Mouse (Mus musculus): ENCODE measurements around the gene Myo1h. TPM values are rescaled to one million over a fixed set of nuclear protein-coding genes. Genes with fewer than 3 reads are reported as not detected.

The Myo1h gene
- polyA plus RNA-seq, 1 experiment, result 0.09 TPM

DNA sequence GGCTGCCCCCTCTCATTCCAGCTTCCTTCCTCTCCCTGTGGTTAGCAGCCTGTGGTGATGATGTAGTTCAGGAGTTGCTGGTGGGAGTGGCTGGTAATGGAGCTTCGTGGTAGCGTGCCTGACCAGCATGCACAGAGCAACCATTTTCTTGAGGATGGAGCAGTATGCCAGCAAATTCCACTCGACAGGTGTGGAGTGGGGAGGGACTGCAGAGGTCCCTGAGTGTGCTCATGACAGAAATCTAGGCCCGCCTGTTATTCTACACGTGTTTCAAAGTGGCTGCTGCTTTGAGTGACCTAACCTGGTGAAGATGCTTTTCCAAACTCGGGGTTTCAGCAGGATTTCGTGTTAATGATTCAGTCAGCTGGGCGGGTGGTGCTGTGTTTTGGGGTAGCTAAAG lies 95.5 kb downstream of the Myo1h start:
- WGBS, result 85% methylated on average over 8 of the region's 8 CpGs
- Histone ChIP-seq H3K4me3 (ENCODE audit: insufficient read depth, low read depth, low read length) (no peak overlapping the region), H3K4me1 (ENCODE audit: control insufficient read depth, insufficient read depth, low read length) (peaks cover 9% of the 10 kb centered on the region), H3K36me3 (ENCODE audit: control insufficient read depth, insufficient read depth, low read length) (no peaks in the 10 kb centered on the region; the same call in 1 of the 2 replicates), H3K27ac (ENCODE audit: insufficient read depth, low read depth, low read length) (no peak overlapping the region), H3K27me3 (replicated peaks; ENCODE audit: control insufficient read depth, insufficient read depth, low read length) (no peaks in the 10 kb centered on the region)
- DNase-seq, result no peak
- no peak for TF ChIP-seq POLR2A (IDR thresholded peaks at IDR 0.05; ENCODE audit: low read depth, low read length)
- no peak for TF ChIP-seq CTCF (conservative IDR thresholded peaks at IDR 0.05; ENCODE audit: insufficient read depth, insufficient read length, low read depth, low read length)

- Histone ChIP-seq H3K27me3 (replicated peaks; ENCODE audit: control insufficient read depth, insufficient read depth, low read length) (no peaks in the 10 kb centered on the region), H3K4me3 (ENCODE audit: insufficient read depth, low read depth, low read length) (no peak overlapping the region), H3K36me3 (ENCODE audit: control insufficient read depth, insufficient read depth, low read length) (no peaks in the 10 kb centered on the region), H3K4me1 (ENCODE audit: control insufficient read depth, insufficient read depth, low read length) (no peaks in the 10 kb centered on the region), H3K27ac (ENCODE audit: insufficient read depth, low read depth, low read length) (no peak overlapping the region)
- WGBS, result 53% methylated on average over 9 of the region's 9 CpGs
- no peak for DNase-seq
- no peak for TF ChIP-seq POLR2A (IDR thresholded peaks at IDR 0.05; ENCODE audit: low read depth, low read length)
- no peak for TF ChIP-seq CTCF (conservative IDR thresholded peaks at IDR 0.05; ENCODE audit: insufficient read depth, insufficient read length, low read depth, low read length)
These were observed 104.2 kb downstream of the Myo1h start for GRCm38 (mm10) chr5:114393169-114393568.

GRCm38 (mm10) chr5:114406592-114406991 lies 117.6 kb downstream of the Myo1h start:
- no peaks in the 10 kb centered on the region for H3K4me1 ChIP-seq (ENCODE audit: control insufficient read depth, insufficient read depth, low read length)
- no peaks in the 10 kb centered on the region for H3K27me3 ChIP-seq (replicated peaks; ENCODE audit: control insufficient read depth, insufficient read depth, low read length)
- WGBS, result 86% methylated on average over 14 of the region's 14 CpGs
- no peak overlapping the region for H3K4me3 ChIP-seq (ENCODE audit: insufficient read depth, low read depth, low read length)
- TF ChIP-seq POLR2A (IDR thresholded peaks at IDR 0.05; ENCODE audit: low read depth, low read length) (no peak), CTCF (conservative IDR thresholded peaks at IDR 0.05; ENCODE audit: insufficient read depth, insufficient read length, low read depth, low read length) (no peak)
- DNase-seq, result no peak
- H3K27ac ChIP-seq (ENCODE audit: insufficient read depth, low read depth, low read length), result no peak overlapping the region
- H3K36me3 ChIP-seq (ENCODE audit: control insufficient read depth, insufficient read depth, low read length), result no peaks in the 10 kb centered on the region; the same call in 1 of the 2 replicates

DNA sequence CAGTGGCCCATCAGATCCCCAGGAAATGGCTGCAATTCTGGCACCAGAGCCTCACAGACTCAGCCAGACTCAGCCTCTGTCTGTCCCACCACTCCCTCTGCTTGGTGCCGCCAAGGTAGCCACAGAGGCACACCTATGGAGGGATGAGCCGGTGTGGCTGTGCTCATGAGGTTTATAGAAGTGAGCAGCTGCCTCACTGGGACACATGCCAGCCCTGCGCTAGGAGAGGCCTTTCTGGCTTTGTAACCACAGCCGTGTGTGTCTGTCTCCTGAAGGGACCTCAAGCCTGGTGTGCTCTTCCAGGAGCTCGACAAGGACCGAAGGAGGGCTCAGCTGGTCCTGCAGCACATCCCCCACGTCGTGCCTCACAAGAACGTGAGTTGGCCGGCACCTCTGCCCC lies 118.3 kb downstream of the Myo1h start:
- WGBS, result 74% methylated on average over 10 of the region's 10 CpGs
- Histone ChIP-seq H3K4me1 (ENCODE audit: control insufficient read depth, insufficient read depth, low read length) (no peaks in the 10 kb centered on the region), H3K4me3 (ENCODE audit: insufficient read depth, low read depth, low read length) (no peak overlapping the region), H3K27ac (ENCODE audit: insufficient read depth, low read depth, low read length) (no peak overlapping the region), H3K27me3 (replicated peaks; ENCODE audit: control insufficient read depth, insufficient read depth, low read length) (no peaks in the 10 kb centered on the region), H3K36me3 (ENCODE audit: control insufficient read depth, insufficient read depth, low read length) (no peaks in the 10 kb centered on the region; the same call in 1 of the 2 replicates)
- no peak for DNase-seq
- TF ChIP-seq POLR2A (IDR thresholded peaks at IDR 0.05; ENCODE audit: low read depth, low read length) (no peak), CTCF (conservative IDR thresholded peaks at IDR 0.05; ENCODE audit: insufficient read depth, insufficient read length, low read depth, low read length) (no peak)

GRCm38 (mm10) chr5:114407810-114408209 lies 118.8 kb downstream of the Myo1h start:
- no peaks in the 10 kb centered on the region for H3K4me1 ChIP-seq (ENCODE audit: control insufficient read depth, insufficient read depth, low read length)
- H3K27me3 ChIP-seq (replicated peaks; ENCODE audit: control insufficient read depth, insufficient read depth, low read length), result no peaks in the 10 kb centered on the region
- TF ChIP-seq POLR2A (IDR thresholded peaks at IDR 0.05; ENCODE audit: low read depth, low read length), result no peak
- TF ChIP-seq CTCF (conservative IDR thresholded peaks at IDR 0.05; ENCODE audit: insufficient read depth, insufficient read length, low read depth, low read length), result no peak
- WGBS, result 72% methylated on average over 9 of the region's 9 CpGs
- H3K4me3 ChIP-seq (ENCODE audit: insufficient read depth, low read depth, low read length), result no peak overlapping the region
- DNase-seq, result peak; percentile 12
- no peak overlapping the region for H3K27ac ChIP-seq (ENCODE audit: insufficient read depth, low read depth, low read length)
- H3K36me3 ChIP-seq (ENCODE audit: control insufficient read depth, insufficient read depth, low read length), result peaks cover 2% of the 10 kb centered on the region

DNA sequence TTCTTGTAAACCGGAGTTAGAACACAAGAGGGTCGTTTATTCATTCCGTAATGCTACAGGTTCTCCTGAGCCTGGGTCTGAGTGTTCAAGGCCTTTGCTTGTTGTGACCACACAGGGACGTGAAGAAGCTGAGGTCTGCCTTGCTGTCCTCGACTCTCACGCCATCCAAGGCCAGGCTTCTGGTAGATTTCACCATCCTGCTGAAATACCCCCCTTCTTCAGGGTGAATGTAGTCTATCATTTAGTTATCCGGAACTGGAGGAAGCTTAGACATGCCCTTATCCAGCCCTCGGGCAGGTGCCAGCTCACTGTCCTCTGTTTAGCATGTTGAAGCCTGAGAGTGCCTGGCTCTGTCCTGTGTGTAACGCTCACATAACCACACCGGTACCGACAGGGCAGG lies 119.9 kb downstream of the Myo1h start:
- no peak for DNase-seq
- no peak overlapping the region for H3K4me3 ChIP-seq (ENCODE audit: insufficient read depth, low read depth, low read length)
- H3K4me1 ChIP-seq (ENCODE audit: control insufficient read depth, insufficient read depth, low read length), result no peaks in the 10 kb centered on the region
- peaks cover 2% of the 10 kb centered on the region for H3K36me3 ChIP-seq (ENCODE audit: control insufficient read depth, insufficient read depth, low read length)
- 88% methylated on average over 11 of the region's 11 CpGs for WGBS
- no peaks in the 10 kb centered on the region for H3K27me3 ChIP-seq (replicated peaks; ENCODE audit: control insufficient read depth, insufficient read depth, low read length)
- TF ChIP-seq POLR2A (IDR thresholded peaks at IDR 0.05; ENCODE audit: low read depth, low read length), result no peak
- no peak for TF ChIP-seq CTCF (conservative IDR thresholded peaks at IDR 0.05; ENCODE audit: insufficient read depth, insufficient read length, low read depth, low read length)
- H3K27ac ChIP-seq (ENCODE audit: insufficient read depth, low read depth, low read length), result no peak overlapping the region

- no peaks in the 10 kb centered on the region for H3K27me3 ChIP-seq (replicated peaks; ENCODE audit: control insufficient read depth, insufficient read depth, low read length)
- DNase-seq, result no peak
- no peak for TF ChIP-seq CTCF (conservative IDR thresholded peaks at IDR 0.05; ENCODE audit: insufficient read depth, insufficient read length, low read depth, low read length)
- TF ChIP-seq POLR2A (IDR thresholded peaks at IDR 0.05; ENCODE audit: low read depth, low read length), result no peak
- H3K4me3 ChIP-seq (ENCODE audit: insufficient read depth, low read depth, low read length), result no peak overlapping the region
- WGBS, result 90% methylated on average over 13 of the region's 13 CpGs
- H3K36me3 ChIP-seq (ENCODE audit: control insufficient read depth, insufficient read depth, low read length), result peaks cover 2% of the 10 kb centered on the region
- no peak overlapping the region for H3K27ac ChIP-seq (ENCODE audit: insufficient read depth, low read depth, low read length)
- no peaks in the 10 kb centered on the region for H3K4me1 ChIP-seq (ENCODE audit: control insufficient read depth, insufficient read depth, low read length)
These were observed 121.5 kb downstream of the Myo1h start for GRCm38 (mm10) chr5:114410429-114410828.
